Mouse (Mus musculus) heart, embryonic 15.5 days (tissue): Measurements from ENCODE around the gene Slamf9. TPM values are rescaled to one million over a fixed set of nuclear protein-coding genes. Genes with fewer than 3 reads are reported as not detected.
A peak's percentile ranks its signal among the peaks of the same experiment; 100 is the strongest.

Source experiments
- ATAC-seq: fragments of 200-750 bp; cut with Nextera tagmentation; replicated peaks from 2 replicates; pipeline ENCODE4 v1.8.0; 2017; ENCODE audit warnings: low read depth, moderate TSS enrichment; ENCODE audit not compliant: insufficient number of reproducible peaks, insufficient read depth, low FRiP score
- H3K27ac ChIP-seq: fragments of 300-500 bp; sonication (generic); 2 replicates; pipeline ENCODE4 v1.5.1; 2015; ENCODE audit warnings: mild to moderate bottlenecking, inconsistent platforms
- H3K27me3 ChIP-seq: fragments of 300-500 bp; sonication (generic); 2 replicates; pipeline ENCODE4 v1.6.1; 2015; ENCODE audit warnings: inconsistent platforms
- H3K36me3 ChIP-seq: fragments of 300-500 bp; sonication (generic); 2 replicates; pipeline ENCODE4 v1.6.1; 2015; ENCODE audit warnings: mild to moderate bottlenecking, inconsistent platforms
- H3K4me1 ChIP-seq: fragments of 300-500 bp; sonication (generic); replicated peaks from 2 replicates; pipeline ENCODE4 v1.6.1; 2015; ENCODE audit warnings: inconsistent platforms
- H3K4me2 ChIP-seq: fragments of 300-500 bp; sonication (generic); 2 replicates; pipeline ENCODE4 v1.6.1; 2015; ENCODE audit warnings: inconsistent platforms, mild to moderate bottlenecking, moderate library complexity
- H3K4me3 ChIP-seq: fragments of 300-500 bp; sonication (generic); 2 replicates; pipeline ENCODE4 v1.5.1; 2015; ENCODE audit warnings: mild to moderate bottlenecking, inconsistent platforms
- H3K9ac ChIP-seq: fragments of 300-500 bp; sonication (generic); 2 replicates; pipeline ENCODE4 v1.6.1; 2015; ENCODE audit warnings: mild to moderate bottlenecking, inconsistent platforms
- H3K9me3 ChIP-seq: fragments of 300-500 bp; sonication (generic); replicated peaks from 2 replicates; pipeline ENCODE4 v1.6.1; 2016; ENCODE audit warnings: inconsistent platforms
- WGBS: fragments of 180-500 bp; shearing (Covaris S2); methylation state at CpG from one replicate; pipeline ENCODE4 v1.1.7; 2015; ENCODE audit warnings: mixed read lengths; 5-methylcytosine and 5-hydroxymethylcytosine counted together
- polyA plus RNA-seq: library from polyadenylated mRNA; unstranded; fragments of >200 nt; fragmentation: Nextera tagmentation; extraction: Ambion mirVana; gene quantifications from 2 replicates; pipeline ENCODE4 v1.2.1, GENCODE M21; 2015

The Slamf9 gene
- polyA plus RNA-seq, 1 experiment from 2014 or later, result 0.83 TPM

DNA sequence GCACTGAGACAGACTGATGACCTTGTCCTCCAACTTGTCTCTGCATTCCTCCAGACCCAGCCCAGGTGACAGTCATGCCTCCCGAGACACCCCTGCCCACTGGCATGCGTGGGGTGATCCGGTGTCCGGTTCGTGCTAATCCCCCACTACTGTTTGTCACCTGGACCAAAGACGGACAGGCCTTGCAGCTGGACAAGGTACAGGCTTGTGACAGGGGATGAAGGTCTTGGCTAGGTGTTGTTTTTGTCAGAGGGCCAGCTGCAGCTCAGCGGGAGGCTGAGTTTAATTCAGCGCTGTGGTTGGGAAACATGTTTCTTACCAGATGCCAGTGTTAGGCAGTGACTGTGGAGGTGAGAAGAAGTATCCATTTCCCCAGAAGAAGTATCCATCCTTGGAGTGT, 16.9 kb downstream of the Slamf9 start:
- no peaks in the 10 kb centered on the region for H3K36me3 ChIP-seq
- peaks cover 5% of the 10 kb centered on the region for H3K4me1 ChIP-seq
- no peak overlapping the region for H3K9ac ChIP-seq
- no peak overlapping the region for H3K27ac ChIP-seq
- no peaks in the 10 kb centered on the region for H3K9me3 ChIP-seq
- 76% methylated on average over 8 of the region's 8 CpGs for WGBS
- no peak overlapping the region for H3K4me2 ChIP-seq
- 0 out of 2 replicates have a peak, but pooled peaks cover 4% of the 10 kb centered on the region for H3K27me3 ChIP-seq
- no peak overlapping the region for H3K4me3 ChIP-seq
- no peak for ATAC-seq

DNA sequence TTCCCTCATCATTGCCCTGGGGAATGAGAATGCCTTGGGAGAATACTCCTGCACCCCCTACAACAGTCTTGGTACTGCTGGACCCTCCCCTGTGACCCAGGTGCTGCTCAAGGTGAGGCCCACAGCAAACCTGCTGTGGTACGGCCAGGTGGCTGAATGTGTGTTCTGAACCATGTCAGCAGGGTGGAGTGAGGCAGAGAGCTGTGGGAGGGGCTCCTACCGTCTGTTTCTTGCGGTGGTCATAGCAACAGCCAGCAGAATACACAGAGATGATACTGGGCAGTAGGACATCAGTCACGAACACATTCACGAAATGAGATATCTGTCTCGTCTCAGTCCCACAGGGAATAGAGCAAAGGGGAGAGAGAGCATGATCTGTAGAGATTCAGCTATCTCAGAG, 18.4 kb downstream of the Slamf9 start:
- H3K4me1 ChIP-seq, result peaks cover 5% of the 10 kb centered on the region
- WGBS, result 63% methylated on average over 6 of the region's 6 CpGs
- H3K9me3 ChIP-seq, result no peaks in the 10 kb centered on the region
- H3K27me3 ChIP-seq, result 0 out of 2 replicates have a peak, but pooled peaks cover 4% of the 10 kb centered on the region
- H3K9ac ChIP-seq, result no peak overlapping the region
- no peak overlapping the region for H3K4me3 ChIP-seq
- no peak for ATAC-seq
- no peak overlapping the region for H3K4me2 ChIP-seq
- H3K36me3 ChIP-seq, result no peaks in the 10 kb centered on the region
- H3K27ac ChIP-seq, result no peak overlapping the region

DNA sequence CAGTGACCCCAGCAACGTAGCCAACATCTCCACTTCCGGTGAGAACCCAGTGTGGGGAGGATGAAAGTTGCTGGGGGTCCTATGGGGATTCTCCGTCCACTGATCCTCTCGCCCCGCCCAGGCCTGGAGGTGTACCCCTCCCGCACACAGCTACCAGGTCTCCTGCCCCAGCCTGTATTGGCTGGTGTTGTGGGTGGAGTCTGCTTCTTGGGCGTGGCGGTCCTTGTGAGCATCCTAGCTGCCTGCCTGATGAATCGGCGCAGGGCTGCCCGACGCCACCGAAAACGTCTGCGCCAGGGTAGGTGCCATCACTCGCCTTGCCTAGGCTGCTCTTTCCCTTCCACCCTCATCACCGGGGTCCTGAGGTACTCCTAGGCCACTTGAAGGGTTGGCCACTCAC, 20.9 kb downstream of the Slamf9 start:
- no peak overlapping the region for H3K4me3 ChIP-seq
- no peaks in the 10 kb centered on the region for H3K9me3 ChIP-seq
- H3K9ac ChIP-seq, result no peak overlapping the region
- H3K27me3 ChIP-seq, result 0 out of 2 replicates have a peak, but pooled peaks cover 4% of the 10 kb centered on the region
- H3K36me3 ChIP-seq, result no peaks in the 10 kb centered on the region
- 77% methylated on average over 17 of the region's 17 CpGs for WGBS
- H3K27ac ChIP-seq, result no peak overlapping the region
- no peak for ATAC-seq
- peaks cover 10% of the 10 kb centered on the region for H3K4me1 ChIP-seq
- H3K4me2 ChIP-seq, result no peak overlapping the region

DNA sequence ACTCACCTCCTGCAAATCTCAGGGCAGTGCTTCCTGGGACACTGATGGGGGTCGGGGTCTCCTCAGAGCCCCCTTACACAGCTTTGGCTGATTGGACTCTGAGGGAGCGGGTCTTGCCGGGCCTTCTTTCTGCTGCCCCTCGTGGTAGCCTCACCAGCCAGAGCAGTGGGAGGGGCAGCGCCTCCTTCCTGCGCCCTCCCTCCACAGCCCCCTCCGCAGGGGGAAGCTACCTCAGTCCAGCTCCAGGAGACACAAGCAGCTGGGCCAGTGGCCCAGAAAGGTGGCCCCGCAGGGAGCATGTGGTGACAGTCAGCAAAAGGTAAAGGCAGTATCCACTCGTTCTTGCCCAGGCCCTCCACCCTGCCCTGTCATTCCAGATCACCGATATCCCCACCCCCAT, 22.3 kb downstream of the Slamf9 start:
- Histone ChIP-seq H3K4me2 (no peak overlapping the region), H3K9ac (no peak overlapping the region), H3K27me3 (0 out of 2 replicates have a peak, but pooled peaks cover 4% of the 10 kb centered on the region), H3K4me1 (peaks cover 19% of the 10 kb centered on the region), H3K4me3 (no peak overlapping the region), H3K36me3 (no peaks in the 10 kb centered on the region), H3K27ac (no peak overlapping the region), H3K9me3 (no peaks in the 10 kb centered on the region)
- 70% methylated on average over 10 of the region's 10 CpGs for WGBS
- ATAC-seq, result no peak

DNA sequence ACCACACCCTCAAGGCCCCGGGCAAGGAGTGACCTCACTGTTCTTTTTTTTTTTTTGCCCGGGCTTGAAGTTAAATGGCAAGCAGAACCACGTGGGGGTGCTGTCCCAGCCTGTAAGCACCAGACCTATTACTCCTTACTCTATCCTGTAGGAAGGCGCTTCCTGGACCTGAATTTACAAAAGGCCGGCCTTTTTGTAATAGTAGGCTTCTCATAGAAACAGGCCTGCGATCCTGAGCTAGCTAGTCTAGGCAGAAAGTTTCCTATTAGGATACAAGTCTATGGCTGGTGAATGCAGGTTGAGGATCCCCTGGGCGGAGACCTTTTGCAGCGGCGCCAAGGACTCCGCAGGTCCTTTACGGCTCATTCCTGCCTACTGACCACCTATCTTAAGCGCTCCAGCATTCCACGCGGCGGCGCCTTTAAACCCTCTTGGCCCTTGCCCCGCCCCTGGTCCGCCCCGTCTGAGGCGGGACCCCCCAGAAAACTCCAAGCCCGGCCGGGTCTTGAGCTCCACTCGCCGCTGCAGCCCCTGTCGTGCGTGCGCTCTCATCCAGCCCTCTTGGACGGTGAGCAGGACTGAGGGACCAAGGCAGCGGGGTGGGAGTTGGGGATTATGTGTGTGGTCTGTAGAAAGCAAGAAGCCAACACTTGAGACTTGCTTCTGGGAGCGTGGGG, 24.7 kb downstream of the Slamf9 start, which contains the start of gene Tagln2:
TSS of gene Tagln2 (plus strand) at position 283 of the 677 bp plus-strand sequence.
- 2% methylated on average over 30 of the region's 30 CpGs for WGBS
- H3K4me1 ChIP-seq, result peaks cover 39% of the 10 kb centered on the region
- no peaks in the 10 kb centered on the region for H3K9me3 ChIP-seq

DNA sequence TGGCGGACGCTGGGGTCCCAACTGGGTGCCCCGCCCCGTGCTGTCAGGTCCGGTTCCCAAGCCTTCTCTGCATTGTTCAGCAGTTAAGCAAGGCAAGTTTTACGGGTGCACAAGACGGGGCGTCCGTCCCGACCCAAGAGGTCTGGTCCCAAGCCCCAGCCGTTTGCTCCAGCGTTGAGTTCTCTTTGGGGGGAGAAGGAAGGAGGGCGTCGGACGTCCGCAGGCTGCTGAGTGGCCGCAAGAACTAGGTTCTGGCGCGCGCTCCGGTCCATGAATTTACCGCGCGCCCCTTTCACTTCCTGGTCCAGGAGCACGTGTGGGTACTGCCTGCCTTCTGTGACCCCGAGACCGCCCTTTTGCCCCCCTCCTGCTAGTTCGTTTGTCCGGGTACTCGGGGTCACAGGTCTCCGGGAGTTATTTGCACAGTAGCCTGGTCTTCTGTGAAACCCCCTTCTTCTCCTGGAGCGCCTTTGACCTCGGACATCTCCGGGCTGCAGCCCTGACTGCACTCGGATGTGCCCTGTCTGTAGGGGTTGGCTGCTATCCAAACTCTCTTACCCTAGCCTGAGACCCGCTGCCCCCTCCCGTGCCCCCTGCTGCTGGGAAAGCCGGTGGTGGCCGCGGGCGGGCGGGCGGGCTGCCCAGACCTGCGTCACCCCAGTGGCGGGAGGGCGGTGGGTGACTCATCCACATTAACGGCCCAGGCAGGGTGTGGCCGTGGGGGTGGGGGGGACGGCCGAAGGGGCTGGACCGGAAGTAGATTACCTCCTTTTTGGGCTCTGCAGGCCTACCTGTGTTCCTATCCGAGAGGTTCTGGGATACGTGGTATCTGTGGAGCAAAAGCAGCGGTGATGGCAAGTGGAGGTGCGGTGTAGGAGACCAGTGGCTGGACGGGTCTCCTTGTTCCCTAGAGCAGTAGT, 25.6 kb downstream of the Slamf9 start:
- under 1% methylated on average over 56 of the region's 56 CpGs for WGBS
- Histone ChIP-seq H3K9ac (peak overlapping the region; percentile 77), H3K36me3 (peaks cover 10% of the 10 kb centered on the region), H3K4me1 (peaks cover 47% of the 10 kb centered on the region), H3K27me3 (0 out of 2 replicates have a peak, but pooled peaks cover 4% of the 10 kb centered on the region), H3K4me2 (peak overlapping the region; percentile 72), H3K27ac (peak overlapping the region; percentile 88), H3K9me3 (no peaks in the 10 kb centered on the region), H3K4me3 (peak overlapping the region; percentile 83)
- peak; percentile 53 for ATAC-seq

More for the DNA sequence above, 24.7 kb downstream of the Slamf9 start, which contains the start of gene Tagln2:
- Histone ChIP-seq H3K27me3 (0 out of 2 replicates have a peak, but pooled peaks cover 4% of the 10 kb centered on the region), H3K4me3 (peak within 1 kb of the TSS; percentile 83), H3K4me2 (peak within 1 kb of the TSS; percentile 72), H3K27ac (peak within 1 kb of the TSS; percentile 88), H3K36me3 (peaks cover 2% of the 10 kb centered on the region; the same call in 1 of the 2 replicates), H3K9ac (peak within 1 kb of the TSS; percentile 77)
- peak; percentile 73 for ATAC-seq

DNA sequence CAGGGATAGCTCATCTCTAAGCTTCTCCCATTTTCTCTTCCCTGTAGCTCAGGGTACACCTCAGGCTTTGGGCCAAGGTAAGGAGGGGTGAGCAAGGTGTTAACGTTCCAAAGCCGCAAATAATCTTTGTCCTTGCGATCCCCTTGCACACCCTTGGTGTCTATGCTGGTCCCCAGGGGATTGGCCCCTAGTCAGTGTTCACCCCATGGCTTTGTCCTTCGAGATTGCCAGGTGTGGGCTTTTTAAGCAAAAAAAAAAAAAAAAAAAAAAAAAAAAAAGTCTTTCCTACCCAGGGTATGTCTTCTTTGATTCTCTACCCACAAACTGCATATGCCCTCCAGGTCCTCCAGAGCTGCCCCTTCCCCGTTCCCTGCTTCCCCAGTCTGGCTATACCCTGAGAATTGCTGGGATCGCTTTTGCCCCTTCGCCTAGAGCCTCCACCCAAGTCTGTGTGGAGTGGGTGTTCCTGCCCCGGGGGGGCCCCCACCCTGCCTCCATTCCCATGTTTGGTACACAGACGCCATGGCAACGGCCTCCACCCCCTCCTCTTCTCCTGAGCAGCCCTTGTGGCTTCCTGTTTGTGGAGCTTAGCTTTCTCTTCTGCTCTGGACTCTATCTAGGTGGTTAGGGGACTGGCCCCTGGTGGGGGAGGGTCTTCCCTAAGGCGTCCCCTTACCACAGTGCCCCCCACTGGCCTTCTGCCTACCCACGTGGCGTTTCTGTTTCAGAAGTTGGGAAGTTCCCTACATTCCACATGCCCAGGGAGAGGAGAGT, 26.4 kb downstream of the Slamf9 start:
- ATAC-seq, result peak; percentile 12; the same call in 1 of the 2 replicates
- Histone ChIP-seq H3K27ac (peak overlapping the region; percentile 88), H3K36me3 (peaks cover 18% of the 10 kb centered on the region), H3K4me3 (peak overlapping the region; percentile 83), H3K9me3 (no peaks in the 10 kb centered on the region), H3K9ac (peak overlapping the region; percentile 77), H3K4me1 (peaks cover 52% of the 10 kb centered on the region), H3K27me3 (no peaks in the 10 kb centered on the region), H3K4me2 (peak overlapping the region; percentile 72)
- WGBS, result 26% methylated on average over 13 of the region's 13 CpGs

DNA sequence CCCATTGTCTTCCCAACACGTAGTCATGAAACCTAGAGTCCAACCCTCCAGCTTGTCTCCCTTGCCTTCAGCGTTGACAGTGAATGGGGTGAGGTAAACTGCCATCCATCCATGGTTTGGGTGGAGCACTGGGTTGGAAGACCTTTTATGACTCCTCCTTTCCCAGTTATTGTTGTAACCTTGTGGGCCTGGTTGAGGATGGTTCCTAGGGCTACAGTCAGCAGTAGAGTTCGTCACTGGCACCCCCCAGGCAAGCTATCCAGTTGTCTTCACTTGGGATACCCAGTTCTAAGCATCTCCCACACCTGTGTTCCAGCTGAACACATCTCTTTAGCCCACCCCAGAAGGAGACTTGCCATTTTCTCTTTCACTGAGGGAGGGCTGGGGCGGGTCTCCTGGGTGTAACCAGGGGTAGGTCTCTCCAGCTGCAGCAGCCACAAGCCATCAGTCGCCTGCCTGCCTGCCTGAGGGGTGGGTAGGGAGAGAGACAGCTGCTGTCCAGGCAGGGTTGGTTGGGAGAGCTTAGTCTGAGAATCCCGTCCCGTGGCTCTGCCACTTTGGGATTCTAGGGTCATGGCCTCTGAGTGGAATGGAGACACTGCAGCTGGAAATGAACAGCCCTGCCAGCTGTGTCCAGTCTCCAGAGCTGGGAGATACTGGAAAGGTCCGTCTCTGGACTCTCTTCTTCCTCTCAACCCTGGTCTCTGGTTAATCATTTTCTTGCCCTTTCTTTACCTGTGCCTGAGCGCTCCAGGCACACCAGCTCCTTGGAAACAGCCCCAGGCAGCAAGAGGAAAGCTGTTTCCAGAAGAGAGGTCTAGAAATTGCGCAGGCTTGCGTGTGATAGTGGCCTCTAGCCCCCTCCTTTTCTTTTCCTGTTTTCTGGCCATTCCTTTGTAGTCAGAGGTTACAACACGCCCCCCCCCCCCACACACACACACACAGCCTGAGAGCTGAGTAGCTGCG, 27.3 kb downstream of the Slamf9 start:
- H3K4me2 ChIP-seq, result peak overlapping the region; percentile 72
- H3K27me3 ChIP-seq, result no peaks in the 10 kb centered on the region
- H3K9me3 ChIP-seq, result no peaks in the 10 kb centered on the region
- peaks cover 26% of the 10 kb centered on the region for H3K36me3 ChIP-seq
- peaks cover 61% of the 10 kb centered on the region for H3K4me1 ChIP-seq
- H3K27ac ChIP-seq, result peak overlapping the region; percentile 88
- H3K9ac ChIP-seq, result peak overlapping the region; percentile 77
- no peak for ATAC-seq
- 40% methylated on average over 12 of the region's 13 CpGs for WGBS
- H3K4me3 ChIP-seq, result peak overlapping the region; percentile 83

DNA sequence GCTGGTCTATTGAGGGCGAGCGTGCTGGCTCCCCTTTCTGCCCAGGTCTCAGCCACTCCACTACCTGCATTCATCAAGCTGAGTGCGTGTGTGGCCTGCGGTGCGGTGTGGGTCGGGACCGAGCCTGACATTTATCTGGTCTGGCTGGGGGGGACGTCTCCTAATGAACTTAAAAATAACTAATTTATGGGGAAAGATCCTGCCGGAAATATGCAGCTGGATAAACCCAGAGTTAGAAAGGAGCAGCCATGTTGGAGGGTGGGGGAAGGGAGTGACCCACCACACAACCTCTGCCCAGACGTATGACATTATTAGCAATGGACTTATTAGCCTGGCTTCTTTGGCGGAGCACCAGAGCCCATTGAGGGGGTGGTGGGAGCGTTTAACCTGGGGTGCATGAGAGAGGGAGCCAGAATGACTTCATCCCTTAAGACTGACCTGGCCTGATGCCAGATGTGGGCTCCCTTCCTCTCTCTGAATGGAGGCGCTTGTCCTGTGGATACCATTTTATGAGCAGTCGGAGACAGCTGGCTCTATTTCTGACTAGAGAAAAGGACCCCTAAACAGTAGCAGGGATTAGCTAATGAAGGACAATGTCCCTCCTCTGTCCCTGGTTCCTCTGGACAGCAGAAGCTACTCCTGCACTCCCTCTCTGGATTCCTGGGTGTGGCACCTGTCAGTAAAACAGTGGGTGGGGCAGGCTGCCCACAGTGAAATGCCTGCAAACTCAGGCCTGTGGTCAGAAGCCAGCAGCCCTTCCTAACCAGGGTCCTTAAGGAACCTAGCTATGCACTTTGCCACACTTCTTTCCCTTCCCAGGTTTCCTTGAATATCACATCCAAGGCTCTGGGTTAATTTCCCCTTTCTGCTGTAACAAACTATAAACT, 28.2 kb downstream of the Slamf9 start:
- Histone ChIP-seq H3K4me1 (peaks cover 69% of the 10 kb centered on the region), H3K4me2 (peak overlapping the region; percentile 72)
- no peak for ATAC-seq

More for the DNA sequence above, 28.2 kb downstream of the Slamf9 start:
- peak overlapping the region; percentile 83 for H3K4me3 ChIP-seq
- WGBS, result 25% methylated on average over 14 of the region's 14 CpGs
- H3K27me3 ChIP-seq, result no peaks in the 10 kb centered on the region
- H3K36me3 ChIP-seq, result peaks cover 33% of the 10 kb centered on the region
- H3K9me3 ChIP-seq, result no peaks in the 10 kb centered on the region
- H3K9ac ChIP-seq, result peak overlapping the region; percentile 77
- H3K27ac ChIP-seq, result peak overlapping the region; percentile 88
